Mouse (Mus musculus) A20 (cell line): ENCODE measurements around the gene Endog.
A peak's percentile ranks its signal among the peaks of the same experiment; 100 is the strongest.
"Not testable (repeated sequence)": the region's sequence is repeated elsewhere in the genome, so short reads cannot be mapped to it uniquely, and the experiment has no call there.

Experiments used
- DNase-seq: peaks from one replicate; pipeline ENCODE4 v3.0.0-alpha.2; 2011; ENCODE audit warnings: low read depth, low spot score

Endog gene

DNA sequence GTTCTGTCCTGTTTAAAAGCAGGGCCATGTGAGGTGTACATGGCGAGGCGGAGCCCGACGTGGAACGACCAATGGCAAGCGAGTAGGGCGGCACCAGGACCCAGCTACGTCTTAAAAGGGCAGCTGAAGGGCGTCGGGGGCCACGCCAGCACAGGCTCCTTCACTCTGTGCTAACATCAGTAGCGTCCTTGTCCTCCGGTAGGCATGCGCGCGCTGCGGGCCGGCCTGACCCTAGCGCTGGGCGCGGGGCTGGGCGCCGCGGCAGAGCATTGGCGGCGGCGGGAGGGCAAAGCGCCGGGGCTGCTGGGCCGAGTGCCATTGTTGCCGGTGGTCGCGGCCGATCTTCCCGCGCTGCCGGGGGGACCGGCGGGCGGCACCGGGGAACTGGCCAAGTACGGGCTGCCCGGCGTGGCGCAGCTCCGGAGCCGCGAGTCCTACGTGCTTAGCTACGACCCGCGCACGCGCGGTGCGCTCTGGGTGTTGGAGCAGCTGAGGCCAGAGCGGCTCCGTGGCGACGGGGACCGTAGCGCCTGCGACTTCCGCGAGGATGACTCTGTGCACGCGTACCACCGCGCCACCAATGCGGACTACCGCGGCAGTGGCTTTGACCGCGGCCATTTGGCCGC lies at the start of gene Endog:
Endog (plus strand) TSS at position 123 of the 626 bp plus-strand sequence.
- peak; percentile 90 for DNase-seq

DNA sequence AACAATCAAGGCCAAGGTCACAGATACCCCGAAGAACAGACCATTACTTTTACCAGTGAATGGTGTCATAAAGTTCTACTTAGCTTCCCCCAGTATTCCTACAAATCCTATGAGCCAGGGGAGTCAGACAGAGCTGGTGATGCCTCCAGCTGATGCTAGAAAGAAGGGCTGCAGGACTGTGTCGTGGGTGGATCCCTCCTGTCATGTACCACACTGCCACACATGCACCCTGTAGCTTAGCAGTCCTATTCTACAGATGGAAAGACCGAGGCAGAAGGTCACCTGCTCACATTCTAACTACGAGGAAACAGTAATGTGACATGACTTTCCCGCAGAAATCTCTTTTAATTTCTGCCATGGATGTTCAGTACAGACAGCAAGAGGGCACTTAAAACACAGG lies 48.5 kb upstream of the Endog start:
- DNase-seq: no peak

DNA sequence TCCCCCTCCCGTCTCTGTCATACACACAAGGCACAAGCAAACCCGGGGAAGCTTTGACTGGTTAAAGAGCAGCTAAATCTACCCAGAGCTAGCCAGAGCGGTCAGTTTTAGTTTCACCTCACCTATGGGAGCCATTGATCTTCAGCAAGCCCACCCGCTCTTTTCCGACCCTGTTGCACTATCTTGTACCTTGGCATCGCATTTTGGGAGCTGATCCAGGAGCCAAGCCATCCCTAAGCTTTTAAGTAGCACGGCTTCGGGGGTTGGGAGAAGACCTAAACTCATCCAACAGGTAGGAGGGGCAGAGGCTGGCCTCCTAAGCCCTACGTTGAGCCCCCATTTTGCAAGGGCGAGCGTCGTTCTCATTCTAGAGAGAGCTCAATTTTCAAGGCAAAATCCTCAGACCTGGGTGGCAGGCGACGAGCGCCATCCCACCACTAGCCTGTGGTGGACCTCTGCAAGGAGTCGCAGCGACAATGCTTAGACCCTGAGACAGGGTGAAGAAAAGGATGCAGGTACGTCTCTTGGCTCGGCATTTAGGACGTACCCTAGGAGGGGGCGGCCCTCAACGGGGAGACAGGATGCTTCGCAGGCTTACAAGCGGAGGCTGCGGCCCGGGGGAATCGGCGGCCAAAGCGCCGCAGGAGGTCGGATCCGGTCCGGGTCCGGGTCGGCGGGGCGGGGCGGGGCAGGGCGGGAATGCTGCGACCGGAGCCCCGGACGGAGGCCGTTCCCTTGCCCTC lies 47.4 kb upstream of the Endog start:
- no peak for DNase-seq

DNA sequence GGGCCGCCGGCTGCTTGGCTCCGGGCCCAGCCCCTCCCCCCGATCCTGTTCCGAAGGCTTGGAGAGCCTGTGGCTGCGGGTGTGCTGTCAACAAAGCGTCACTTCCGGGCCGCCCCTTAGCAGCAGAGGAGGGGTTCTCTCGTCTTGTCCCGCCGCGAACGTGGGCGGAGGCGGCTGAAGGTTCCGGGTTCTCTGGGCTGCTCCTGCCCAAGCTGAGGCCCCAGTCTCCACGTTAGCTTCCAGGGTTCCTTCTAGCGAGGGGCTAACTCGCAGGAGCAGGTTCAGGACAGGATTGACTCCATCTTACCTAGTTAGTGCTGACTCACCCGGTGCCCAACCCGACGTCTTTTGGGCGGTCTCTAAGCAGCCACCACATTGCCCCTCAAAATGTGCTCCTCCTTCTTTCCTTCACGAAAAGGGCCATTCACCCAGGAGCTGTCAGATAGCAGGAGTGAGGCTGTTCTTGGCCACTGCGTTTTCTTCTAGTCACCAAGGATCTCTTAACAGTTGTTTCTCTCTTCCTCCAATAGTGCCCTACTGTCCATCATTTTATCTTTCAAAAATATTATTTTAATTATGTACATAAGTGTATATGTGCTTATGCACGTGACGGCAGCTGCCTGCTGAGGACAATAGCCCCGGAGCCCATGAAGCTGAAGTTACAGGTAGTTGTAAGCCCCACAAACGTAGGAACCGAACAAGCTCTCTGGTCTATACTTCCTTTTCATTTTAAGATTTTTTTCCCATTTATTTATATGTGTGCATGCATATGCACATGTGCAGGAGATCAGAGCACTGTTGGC lies 46.6 kb upstream of the Endog start, which contains the start of gene Zer1:
Zer1 (minus strand) TSS at position 114 of the 803 bp plus-strand sequence.
- peak; percentile 95 for DNase-seq

DNA sequence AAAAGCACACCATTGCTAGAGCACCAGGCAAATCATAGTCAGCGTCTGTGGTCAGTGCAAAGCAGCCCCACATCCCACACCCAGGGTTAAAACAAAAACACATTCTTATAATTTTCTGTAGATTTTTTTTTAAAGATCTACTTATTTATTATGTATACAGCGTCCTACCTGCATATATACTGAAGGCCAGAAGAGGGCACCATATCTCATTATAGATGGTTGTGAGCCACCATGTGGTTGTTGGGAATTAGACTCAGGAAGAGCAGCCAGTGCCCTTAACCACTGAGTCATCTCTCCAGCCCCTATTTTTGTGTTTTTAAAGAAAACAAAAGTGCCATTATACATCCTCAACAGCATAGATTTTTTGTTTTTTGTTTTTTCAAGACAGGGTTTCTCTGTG lies 42.5 kb upstream of the Endog start:
- DNase-seq: peak; percentile 72

DNA sequence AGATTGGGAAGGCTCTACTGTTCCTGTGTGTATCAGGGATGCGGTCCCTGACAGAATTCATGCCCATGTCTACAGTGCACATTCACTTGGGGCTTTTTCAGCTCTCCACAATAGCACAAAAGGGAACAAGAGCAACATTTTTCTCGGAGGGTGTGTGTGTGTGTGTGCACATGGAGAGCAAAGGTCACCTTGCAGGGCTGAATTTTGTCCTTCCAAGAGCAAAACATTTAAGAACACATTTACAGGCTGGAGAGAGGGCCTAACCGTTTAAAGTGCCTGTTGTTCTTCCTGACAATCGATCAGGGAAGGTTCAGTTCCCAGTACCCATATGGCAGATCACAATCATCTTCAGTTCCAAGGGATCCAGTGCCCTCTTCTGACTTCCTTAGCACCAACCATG lies 41.1 kb upstream of the Endog start:
- no peak for DNase-seq

DNA sequence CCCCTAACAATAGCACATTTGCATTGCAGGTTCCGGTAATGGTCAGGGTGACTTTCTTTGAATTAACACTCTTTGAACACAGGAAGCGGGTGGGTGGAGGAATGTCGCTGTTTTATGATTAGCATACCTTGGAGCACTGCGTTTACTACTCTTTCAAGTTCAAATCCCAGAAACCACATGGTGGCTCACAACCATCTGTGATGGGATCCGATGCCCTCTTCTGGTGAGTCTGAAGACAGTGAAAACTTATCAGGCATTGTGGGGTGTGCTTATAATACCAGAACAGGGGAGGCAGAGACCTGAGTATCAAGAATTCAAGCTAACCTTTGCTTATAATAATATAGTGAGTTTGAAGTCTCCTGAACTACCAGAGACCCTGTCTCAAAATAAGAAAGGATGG lies 40.1 kb upstream of the Endog start:
- DNase-seq: not testable (repeated sequence)

DNA sequence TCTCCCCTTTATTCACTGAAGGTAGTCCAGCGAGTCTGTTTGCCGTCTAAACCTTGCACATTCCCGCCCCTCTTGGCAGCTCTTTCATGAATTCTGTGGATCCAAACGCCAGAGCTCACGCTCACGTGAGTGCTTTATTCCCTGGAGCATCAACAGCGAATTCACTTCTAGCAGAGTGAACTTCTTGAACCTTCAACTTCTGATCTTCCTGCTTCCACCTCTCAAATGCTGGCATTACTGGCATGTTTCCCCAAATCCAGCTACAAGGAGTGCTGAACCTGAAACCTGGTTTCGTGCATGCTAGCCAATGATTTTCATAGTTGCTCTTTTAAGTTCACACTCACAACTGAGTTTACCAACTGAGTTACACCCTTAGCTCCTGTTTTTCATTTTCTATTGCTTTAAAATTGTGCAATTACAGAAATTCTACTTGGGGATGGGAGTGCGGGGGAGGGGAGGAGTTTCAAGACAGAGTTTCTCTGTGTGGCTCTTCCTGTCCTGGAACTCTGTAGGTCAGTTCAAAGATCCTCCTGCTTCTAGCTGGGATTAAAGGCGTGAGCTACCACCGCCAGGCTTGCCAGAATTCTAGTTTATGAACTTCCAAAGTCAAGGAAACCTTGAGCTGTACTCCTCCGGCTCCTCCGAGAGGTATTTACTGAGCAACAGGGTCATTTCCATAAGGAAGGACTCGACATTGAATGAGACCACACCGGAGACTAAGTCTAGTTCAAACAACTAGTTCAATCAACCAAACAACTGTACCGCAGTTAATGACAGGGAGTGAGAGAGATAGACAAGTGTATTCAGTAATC lies 38.3 kb upstream of the Endog start:
- DNase-seq: peak; percentile 21

DNA sequence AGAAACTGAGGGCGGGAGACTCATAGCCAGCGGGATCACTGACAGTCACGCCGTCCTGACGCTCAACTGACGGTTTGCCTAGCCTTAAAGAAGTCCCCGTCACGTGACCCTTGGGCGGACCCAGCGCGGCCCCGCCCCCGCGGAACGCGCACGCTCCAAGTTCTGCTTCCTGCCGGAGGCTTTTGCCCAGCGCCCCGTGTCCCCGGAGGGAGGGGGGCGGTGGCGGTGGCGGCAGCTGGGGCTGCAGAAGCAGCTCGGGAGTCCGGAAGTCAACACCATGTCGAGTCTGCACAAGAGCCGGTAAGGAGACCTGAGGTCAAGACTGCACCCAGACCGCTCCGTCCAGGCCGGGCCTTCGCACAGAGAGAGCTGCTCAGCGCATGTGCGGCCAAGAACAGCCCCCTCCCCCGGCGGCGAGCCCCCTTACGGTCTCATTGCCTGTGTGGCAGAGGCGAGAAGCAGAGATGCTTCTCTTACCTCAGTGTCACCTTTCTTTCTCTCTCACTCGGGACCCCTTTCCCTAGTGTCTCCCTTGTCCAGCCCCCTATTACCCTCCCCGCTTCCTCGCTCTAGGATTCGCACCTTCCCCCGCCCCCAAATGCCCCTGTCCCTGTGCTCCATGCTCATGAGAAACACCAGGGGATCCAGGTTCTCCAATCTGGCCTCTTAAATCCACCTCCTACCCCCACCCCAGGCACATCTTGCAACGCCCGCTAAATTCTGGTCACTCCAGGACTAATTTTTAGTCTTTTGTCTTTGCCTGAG lies 37.5 kb upstream of the Endog start, which contains the start of gene Tbc1d13:
Tbc1d13 (plus strand) TSS at position 134 of the 765 bp plus-strand sequence.
- peak; percentile 99 for DNase-seq

DNA sequence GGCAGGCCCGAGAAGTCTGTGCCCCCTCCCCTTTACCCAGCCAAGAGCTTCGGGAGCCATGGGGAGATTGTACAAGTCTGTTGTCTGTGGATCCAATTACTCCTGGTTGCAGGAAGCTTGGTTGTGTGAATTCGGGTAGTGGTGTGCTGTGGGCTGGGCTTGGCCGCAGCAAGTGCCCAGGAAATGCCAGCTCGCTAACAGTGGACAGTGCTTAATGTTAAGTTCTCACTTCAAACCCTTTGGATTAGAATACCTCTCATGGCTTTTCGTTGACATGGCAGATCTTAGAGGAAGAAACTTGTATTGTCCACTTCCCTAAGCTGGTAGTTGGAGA lies 36.9 kb upstream of the Endog start:
- no peak for DNase-seq

DNA sequence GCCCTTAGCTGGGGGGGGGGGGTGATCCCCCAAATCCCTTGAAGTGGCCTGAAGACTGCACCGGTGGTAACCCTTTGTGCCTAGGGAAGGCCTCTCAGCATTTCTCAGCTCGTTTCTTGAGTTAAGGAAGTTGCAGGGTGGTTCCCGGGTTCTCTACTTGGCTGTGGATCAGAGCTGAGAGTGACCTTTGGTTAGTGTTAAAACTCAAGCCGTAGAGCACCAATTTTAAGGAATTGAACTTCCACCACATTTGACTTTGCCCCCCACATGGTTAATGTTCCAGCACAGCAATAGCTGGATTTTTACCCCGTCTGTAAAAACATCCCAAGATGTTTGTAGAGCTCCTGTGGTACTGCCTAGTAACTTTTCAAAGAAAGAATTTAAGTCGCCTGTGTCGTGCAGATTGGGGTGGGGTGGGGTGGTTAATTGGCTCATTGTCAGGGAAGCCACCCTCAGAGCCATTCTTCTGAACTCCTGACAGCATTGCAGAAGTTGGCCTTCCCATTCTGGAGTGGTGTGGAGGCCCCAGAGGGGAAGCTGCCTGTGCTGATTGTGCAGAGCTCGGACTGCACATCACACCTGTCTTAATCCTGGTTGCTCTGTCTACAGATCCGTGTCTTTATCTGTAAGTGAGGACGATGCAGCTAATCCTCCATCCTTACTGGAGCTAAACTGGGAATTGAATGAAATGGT lies 36.2 kb upstream of the Endog start:
- no peak for DNase-seq

DNA sequence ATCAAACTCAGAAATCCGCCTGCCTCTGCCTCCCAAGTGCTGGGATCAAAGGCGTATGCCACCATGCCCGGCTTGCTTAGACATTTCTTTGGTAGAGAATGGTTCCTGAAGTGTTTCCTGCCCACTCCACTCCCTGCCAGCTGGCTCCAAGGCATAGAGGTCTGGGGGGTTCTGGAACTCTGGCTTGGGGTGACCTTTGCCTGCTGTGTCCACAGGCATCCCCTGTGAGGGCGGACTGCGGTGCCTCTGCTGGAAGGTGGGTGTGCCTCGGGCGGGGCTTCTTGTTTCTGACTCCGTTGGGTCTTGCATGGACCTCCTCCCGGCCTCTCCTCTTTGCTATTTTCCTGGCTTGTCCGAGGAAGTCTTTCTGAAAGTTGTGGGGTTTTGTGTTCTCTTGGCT lies 34.8 kb upstream of the Endog start:
- DNase-seq: no peak

DNA sequence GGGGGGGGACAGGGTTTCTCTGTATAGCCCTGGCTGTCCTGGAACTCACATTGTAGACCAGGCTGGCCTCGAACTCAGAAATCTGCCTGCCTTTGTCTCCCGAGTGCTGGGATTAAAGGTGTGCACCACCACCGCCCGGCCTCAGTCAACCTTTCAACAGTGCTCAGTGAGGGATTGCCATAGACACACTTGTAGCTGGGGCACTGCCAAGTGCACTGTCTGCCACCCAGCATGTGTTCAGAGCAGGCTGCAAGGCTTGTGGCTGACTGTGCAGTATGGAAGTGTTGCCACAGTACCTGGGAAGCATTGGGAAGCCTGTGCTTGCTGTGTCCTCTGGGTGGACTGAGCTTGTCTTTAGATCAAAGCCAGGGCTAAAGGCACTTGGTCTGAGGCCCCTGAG lies 31.3 kb upstream of the Endog start:
- DNase-seq: not testable (repeated sequence)

DNA sequence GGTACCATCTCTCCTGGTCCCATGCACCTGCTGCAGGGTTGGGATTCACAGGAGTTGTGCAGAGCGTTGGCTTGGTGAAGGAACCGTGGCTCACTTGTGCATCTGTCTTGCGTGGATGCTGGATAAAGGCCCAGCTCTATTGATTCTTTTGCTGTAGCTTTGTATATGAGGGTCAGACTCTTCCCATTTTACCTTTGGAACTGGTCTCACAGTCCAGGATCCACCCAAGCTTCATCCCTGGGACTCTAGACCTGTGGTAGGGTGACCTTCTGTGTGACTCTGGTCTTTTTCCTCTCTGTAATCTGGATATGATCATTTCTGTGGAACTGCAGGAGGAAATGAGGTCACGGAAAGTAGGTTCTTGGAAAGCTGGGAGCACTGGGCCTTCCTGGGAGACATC lies 26.9 kb upstream of the Endog start:
- DNase-seq: no peak

DNA sequence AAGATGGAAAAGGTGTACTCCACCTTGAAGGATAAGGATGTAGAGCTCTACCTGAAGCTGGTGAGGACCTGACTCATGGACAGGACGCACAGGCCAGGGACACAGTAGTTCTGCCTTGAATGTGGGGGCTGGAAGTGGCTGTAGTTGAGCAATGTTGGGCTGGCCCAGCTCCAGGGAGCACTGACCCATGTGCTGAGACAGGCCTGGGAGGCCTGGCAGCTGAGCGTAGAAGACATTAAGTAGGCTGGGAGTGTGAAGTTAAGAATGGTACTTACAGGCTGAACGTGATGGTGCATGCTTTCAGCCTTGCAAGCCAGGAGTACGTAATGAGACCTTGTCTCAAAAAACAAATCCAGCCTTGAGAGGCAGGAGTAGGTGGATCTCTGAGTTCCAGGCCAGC lies 23.8 kb upstream of the Endog start:
- DNase-seq: no peak

DNA sequence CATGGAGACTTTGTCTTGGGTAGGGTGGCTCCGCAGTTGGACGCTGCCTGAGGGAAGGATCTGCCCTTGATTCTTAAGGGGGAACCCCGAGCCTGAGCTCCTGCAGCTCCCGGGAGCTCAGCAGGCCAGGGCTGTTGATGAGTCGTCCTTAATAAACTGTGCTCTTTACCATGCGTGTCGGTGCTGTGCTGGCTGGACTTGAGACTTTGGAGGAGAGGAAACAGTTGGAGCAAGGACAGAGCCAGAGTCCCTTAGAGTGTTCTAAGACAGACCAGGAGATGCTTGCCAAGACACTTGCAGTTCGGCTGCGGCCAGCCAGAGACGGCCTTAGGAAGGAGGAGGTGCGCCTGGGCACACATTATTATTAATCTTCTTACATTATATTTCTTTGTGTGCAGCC lies 19.5 kb upstream of the Endog start:
- no peak for DNase-seq

DNA sequence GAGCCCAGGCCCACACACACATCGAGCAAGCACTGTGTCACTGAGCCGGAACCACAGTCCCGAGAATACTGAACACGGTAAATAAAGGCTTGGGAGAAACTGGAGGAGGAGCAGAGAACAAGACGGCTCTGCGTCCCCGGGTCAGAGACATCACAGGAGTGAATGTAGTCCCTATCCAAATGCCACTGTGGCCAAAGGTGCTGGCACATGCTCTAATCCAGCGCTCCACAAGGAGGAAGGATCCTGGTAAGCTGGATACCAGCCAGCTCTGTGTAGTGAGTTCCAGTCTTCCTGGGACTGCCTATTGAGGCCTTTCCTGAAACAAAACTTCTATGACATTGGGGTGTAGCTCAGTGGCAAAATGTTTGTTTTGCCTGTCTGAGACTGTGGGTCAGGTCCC lies 18.7 kb upstream of the Endog start:
- DNase-seq: no peak

DNA sequence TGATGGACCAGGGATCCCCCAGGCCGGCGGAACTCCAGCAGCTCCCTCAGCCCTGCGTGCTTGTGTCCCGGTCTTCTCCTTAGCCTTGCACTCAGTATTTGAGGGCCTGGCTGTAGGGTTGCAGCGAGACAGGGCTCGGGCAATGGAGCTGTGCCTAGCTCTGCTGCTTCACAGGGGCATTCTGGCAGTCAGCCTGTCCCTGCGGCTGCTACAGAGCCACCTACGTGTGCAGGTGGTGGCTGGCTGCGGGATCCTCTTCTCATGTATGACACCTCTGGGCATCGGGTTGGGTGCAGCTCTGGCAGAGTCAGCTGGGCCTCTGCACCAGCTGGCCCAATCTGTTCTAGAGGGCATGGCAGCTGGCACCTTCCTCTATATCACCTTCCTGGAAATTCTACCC lies 11.4 kb upstream of the Endog start:
- not testable (repeated sequence) for DNase-seq

DNA sequence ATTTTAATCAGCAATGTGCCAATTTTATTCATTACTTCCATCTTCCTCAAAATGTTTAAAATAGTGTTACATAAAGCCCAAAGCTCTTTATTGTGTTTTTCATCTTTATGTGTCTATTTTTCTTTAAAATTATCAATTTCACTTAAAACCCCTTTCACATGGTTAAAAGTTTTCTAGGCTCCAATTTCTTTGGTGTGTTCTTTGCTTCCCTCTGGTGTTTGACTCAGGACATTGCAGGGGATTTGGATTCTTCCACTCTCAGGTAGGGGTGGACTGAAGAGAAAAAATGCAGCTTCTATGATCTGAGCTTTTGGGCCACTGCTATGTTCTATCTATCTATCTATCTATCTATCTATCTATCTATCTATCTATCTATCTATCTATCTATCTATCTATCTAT lies 9.5 kb upstream of the Endog start:
- DNase-seq: peak; percentile 64

DNA sequence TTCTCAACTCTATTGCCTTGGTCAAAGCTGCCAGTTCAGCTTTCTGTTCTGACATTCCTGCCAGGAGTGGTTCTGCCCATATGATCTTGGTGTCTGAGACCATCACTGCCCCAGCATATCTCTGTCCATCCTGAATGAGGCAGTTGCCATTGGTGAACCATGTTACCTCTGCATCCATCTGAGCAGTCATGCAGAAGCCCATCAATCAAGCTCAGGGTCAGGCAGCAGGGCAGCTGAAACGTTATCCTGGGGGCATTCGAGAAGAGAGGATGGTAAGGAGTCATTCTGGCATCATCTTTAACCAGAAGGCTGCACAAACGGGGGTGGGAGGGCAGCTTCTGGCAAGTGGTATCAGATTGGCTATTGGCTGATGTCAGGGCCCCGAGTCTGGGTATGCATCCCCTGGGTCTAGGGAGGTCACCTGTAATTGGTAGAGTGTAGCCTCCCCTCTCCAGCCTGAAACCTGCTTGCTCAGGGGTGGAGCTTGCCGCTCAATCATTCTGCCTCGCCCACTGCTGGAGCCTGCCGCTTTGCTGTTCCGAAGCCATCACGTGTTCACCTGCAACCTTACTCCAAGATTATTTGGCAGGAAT lies 6.9 kb upstream of the Endog start:
- DNase-seq: no peak
